Mouse (Mus musculus): ENCODE results near the gene Csdc2.

DNA sequence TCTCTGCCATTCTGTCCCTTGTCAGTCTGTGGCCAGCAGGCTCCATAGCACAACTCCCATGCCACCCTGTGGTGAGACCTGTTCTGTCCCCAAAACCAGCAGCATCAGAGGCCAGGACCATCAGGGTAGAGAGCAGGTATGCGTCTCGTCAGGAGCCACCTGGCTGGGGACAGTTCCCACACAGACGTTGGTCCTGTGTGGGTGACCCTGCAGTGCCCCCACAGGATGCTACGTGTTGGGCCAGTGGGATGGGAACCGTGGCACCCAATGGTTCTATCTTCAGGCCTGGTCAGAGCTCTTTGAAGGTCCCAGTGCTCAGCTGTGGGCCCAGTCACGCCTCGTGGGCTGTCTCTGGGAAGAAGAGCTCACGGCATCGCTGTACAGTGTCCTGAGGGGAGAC, 14.6 kb downstream of the Csdc2 start:
- no peak for TF ChIP-seq HCFC1 (IDR thresholded peaks at IDR 0.05; ENCODE audit: borderline replicate concordance, insufficient read depth, low read length)
- TF ChIP-seq ZNF384 (IDR thresholded peaks at IDR 0.05; ENCODE audit: low read depth, low read length) = no peak
- TF ChIP-seq ZC3H11A (IDR thresholded peaks at IDR 0.05; ENCODE audit: borderline replicate concordance, low read depth, low read length) = no peak
- no peak for TF ChIP-seq CHD2 (IDR thresholded peaks at IDR 0.05; ENCODE audit: low read depth, low read length)
- TF ChIP-seq MAFK (IDR thresholded peaks at IDR 0.05; ENCODE audit: insufficient read depth, low read depth, low read length) = no peak
